Mouse (Mus musculus): ENCODE results near the gene Cpm. TPM values are rescaled to one million over a fixed set of nuclear protein-coding genes. Genes with fewer than 3 reads are reported as not detected.
"Not testable (repeated sequence)": the region's sequence is repeated elsewhere in the genome, so short reads cannot be mapped to it uniquely, and the experiment has no call there.

Cpm gene
- total and polyA plus RNA-seq, 3 experiments: 2.8 to 4.0 (median 3.5) TPM

- Histone ChIP-seq H3K27ac (no peak overlapping the region), H3K36me3 (ENCODE audit: control insufficient read depth, insufficient read depth, low read length) (peaks cover 25% of the 10 kb centered on the region), H3K27me3 (ENCODE audit: control insufficient read depth, insufficient read depth, low read length) (no peaks in the 10 kb centered on the region), H3K79me2 (replicated peaks; ENCODE audit: control insufficient read depth, insufficient read depth, low read length) (0 out of 2 replicates have a peak, but pooled peaks cover 3% of the 10 kb centered on the region), H3K4me3 (no peak overlapping the region), H3K9ac (ENCODE audit: low read depth, low read length) (no peak overlapping the region), H3K4me1 (ENCODE audit: control insufficient read depth, insufficient read depth, low read length) (no peaks in the 10 kb centered on the region)
- WGBS: 84% methylated on average over 1 of the region's 1 CpGs
- DNase-seq: no peak
- TF ChIP-seq POLR2A (IDR thresholded peaks at IDR 0.05; ENCODE audit: insufficient read depth, low read depth, low read length): no peak
- no peak for TF ChIP-seq EP300 (IDR thresholded peaks at IDR 0.05; ENCODE audit: insufficient read depth, low read depth, low read length)
- no peak for TF ChIP-seq CTCF (IDR thresholded peaks at IDR 0.05)
- intact Hi-C loops (cut with DNase I): no loop called here
These were observed 71.2 kb downstream of the Cpm start for GRCm38 (mm10) chr10:117700450-117700849.

GRCm38 (mm10) chr10:117701034-117701829 lies 71.9 kb downstream of the Cpm start:
- TF ChIP-seq POLR2A (IDR thresholded peaks at IDR 0.05; ENCODE audit: insufficient read depth, low read depth, low read length): no peak
- Histone ChIP-seq H3K36me3 (ENCODE audit: control insufficient read depth, insufficient read depth, low read length) (peaks cover 27% of the 10 kb centered on the region), H3K4me3 (no peak overlapping the region), H3K27ac (no peak overlapping the region), H3K79me2 (replicated peaks; ENCODE audit: control insufficient read depth, insufficient read depth, low read length) (0 out of 2 replicates have a peak, but pooled peaks cover 3% of the 10 kb centered on the region), H3K27me3 (ENCODE audit: control insufficient read depth, insufficient read depth, low read length) (no peaks in the 10 kb centered on the region), H3K9ac (ENCODE audit: low read depth, low read length) (no peak overlapping the region), H3K4me1 (ENCODE audit: control insufficient read depth, insufficient read depth, low read length) (no peaks in the 10 kb centered on the region)
- WGBS: 87% methylated on average over 6 of the region's 6 CpGs
- DNase-seq: no peak
- intact Hi-C loops (cut with DNase I): no loop called here

DNA sequence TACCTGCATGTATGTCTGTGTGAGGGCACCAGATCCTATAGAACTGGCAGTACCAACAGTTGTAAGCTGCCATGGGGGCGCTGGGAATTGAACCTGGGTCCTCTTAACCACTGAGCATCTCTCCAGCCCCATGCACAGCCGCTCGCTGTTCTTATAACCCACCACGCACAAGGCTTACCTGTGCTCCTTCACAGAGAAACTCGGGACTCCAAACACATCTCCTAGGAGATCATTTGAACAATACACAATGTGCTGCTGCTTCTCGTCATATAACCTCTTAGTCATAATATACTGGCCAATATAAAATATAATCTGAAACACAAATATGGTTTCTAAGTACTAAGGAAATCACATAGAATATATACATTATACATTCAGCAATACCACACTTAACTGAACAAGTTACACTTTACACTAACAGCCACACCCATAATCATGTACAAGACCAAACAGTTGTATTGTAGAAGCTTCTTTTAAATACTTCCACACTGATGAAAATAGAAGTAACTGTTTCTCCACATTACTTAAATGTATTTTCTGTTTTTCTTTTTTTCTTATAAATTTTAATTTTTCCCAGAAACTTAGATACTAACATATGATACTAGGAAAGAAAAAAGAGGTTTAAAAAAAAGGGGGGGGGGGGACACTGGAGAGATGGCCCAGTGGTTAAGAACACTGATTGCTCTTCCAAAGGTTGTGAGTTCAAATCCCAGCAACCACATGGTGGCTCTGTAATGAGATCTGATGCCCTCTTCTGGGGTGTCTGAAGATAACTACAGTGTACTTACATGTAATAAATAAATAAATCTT lies 72.9 kb downstream of the Cpm start:
- peaks cover 6% of the 10 kb centered on the region for H3K4me1 ChIP-seq (ENCODE audit: control insufficient read depth, insufficient read depth, low read length)
- TF ChIP-seq CTCF (IDR thresholded peaks at IDR 0.05) (no peak), POLR2A (IDR thresholded peaks at IDR 0.05; ENCODE audit: insufficient read depth, low read depth, low read length) (no peak), EP300 (IDR thresholded peaks at IDR 0.05; ENCODE audit: insufficient read depth, low read depth, low read length) (no peak)
- H3K9ac ChIP-seq (ENCODE audit: low read depth, low read length): no peak overlapping the region
- intact Hi-C loops (cut with DNase I): no loop called here
- H3K27me3 ChIP-seq (ENCODE audit: control insufficient read depth, insufficient read depth, low read length): no peaks in the 10 kb centered on the region
- no peak for DNase-seq
- H3K36me3 ChIP-seq (ENCODE audit: control insufficient read depth, insufficient read depth, low read length): peaks cover 33% of the 10 kb centered on the region
- no peak overlapping the region for H3K27ac ChIP-seq
- 95% methylated on average over 6 of the region's 6 CpGs for WGBS
- no peak overlapping the region for H3K4me3 ChIP-seq
- peaks cover 3% of the 10 kb centered on the region; the same call in 1 of the 2 replicates for H3K79me2 ChIP-seq (replicated peaks; ENCODE audit: control insufficient read depth, insufficient read depth, low read length)

- Histone ChIP-seq H3K4me3 (no peak overlapping the region), H3K36me3 (ENCODE audit: control insufficient read depth, insufficient read depth, low read length) (peaks cover 37% of the 10 kb centered on the region), H3K27me3 (ENCODE audit: control insufficient read depth, insufficient read depth, low read length) (no peaks in the 10 kb centered on the region), H3K79me2 (replicated peaks; ENCODE audit: control insufficient read depth, insufficient read depth, low read length) (peaks cover 3% of the 10 kb centered on the region; the same call in 1 of the 2 replicates), H3K9ac (ENCODE audit: low read depth, low read length) (no peak overlapping the region), H3K27ac (no peak overlapping the region), H3K4me1 (ENCODE audit: control insufficient read depth, insufficient read depth, low read length) (peaks cover 6% of the 10 kb centered on the region)
- intact Hi-C loops (cut with DNase I): no loop called here
- TF ChIP-seq EP300 (IDR thresholded peaks at IDR 0.05; ENCODE audit: insufficient read depth, low read depth, low read length) (no peak), CTCF (IDR thresholded peaks at IDR 0.05) (no peak), POLR2A (IDR thresholded peaks at IDR 0.05; ENCODE audit: insufficient read depth, low read depth, low read length) (no peak)
- WGBS: 74% methylated on average over 3 of the region's 3 CpGs
- no peak for DNase-seq
These were observed 74.2 kb downstream of the Cpm start for GRCm38 (mm10) chr10:117703506-117703905.

GRCm38 (mm10) chr10:117704314-117704963 lies 75.1 kb downstream of the Cpm start:
- DNase-seq; H3K4me3 ChIP-seq; H3K4me1 ChIP-seq (ENCODE audit: control insufficient read depth, insufficient read depth, low read length); H3K27ac ChIP-seq; intact Hi-C loops (cut with DNase I); H3K9ac ChIP-seq (ENCODE audit: low read depth, low read length); H3K79me2 ChIP-seq (replicated peaks; ENCODE audit: control insufficient read depth, insufficient read depth, low read length); H3K27me3 ChIP-seq (ENCODE audit: control insufficient read depth, insufficient read depth, low read length): not testable (repeated sequence)
- peaks cover 39% of the 10 kb centered on the region for H3K36me3 ChIP-seq (ENCODE audit: control insufficient read depth, insufficient read depth, low read length)
- WGBS: 97% methylated on average over 6 of the region's 6 CpGs

Data from heart, adult 2 months (tissue).